Mouse (Mus musculus) forebrain, embryonic 11.5 days (tissue): ENCODE measurements around the gene Pnmal2. TPM values are rescaled to one million over a fixed set of nuclear protein-coding genes. Genes with fewer than 3 reads are reported as not detected.

Source experiments
- ATAC-seq: fragments of 200-750 bp; cut with Nextera tagmentation; replicated peaks from 2 replicates; pipeline ENCODE4 v1.8.0; 2017; ENCODE audit warnings: moderate TSS enrichment; ENCODE audit not compliant: low FRiP score
- DNase-seq: peaks from one replicate; pipeline ENCODE4 v3.0.0-alpha.2; 2017; ENCODE audit warnings: low spot score
- H3K27ac ChIP-seq: fragments of 300-500 bp; sonication (generic); 2 replicates; pipeline ENCODE4 v1.5.1; 2014; ENCODE audit warnings: low read depth, low read length
- H3K27me3 ChIP-seq: fragments of 300-500 bp; sonication (generic); 2 replicates; pipeline ENCODE4 v1.6.1; 2014; ENCODE audit warnings: mild to moderate bottlenecking, low read length, mixed read lengths; ENCODE audit not compliant: control insufficient read depth, insufficient read depth
- H3K36me3 ChIP-seq: fragments of 300-500 bp; sonication (generic); 2 replicates; pipeline ENCODE4 v1.6.1; 2014; ENCODE audit warnings: mild to moderate bottlenecking, low read length, moderate library complexity, mixed read lengths; ENCODE audit not compliant: control insufficient read depth, insufficient read depth
- H3K4me1 ChIP-seq: fragments of 300-500 bp; sonication (generic); replicated peaks from 2 replicates; pipeline ENCODE4 v1.6.1; 2014; ENCODE audit warnings: low read length, mixed read lengths; ENCODE audit not compliant: control insufficient read depth, insufficient read depth
- H3K4me2 ChIP-seq: fragments of 300-500 bp; sonication (generic); 2 replicates; pipeline ENCODE4 v1.6.1; 2014; ENCODE audit warnings: low read depth, mild to moderate bottlenecking, low read length, moderate library complexity, mixed read lengths; ENCODE audit not compliant: severe bottlenecking
- H3K4me3 ChIP-seq: fragments of 300-500 bp; sonication (generic); 2 replicates; pipeline ENCODE4 v1.5.1; 2014; ENCODE audit warnings: low read depth, low read length
- H3K9ac ChIP-seq: fragments of 300-500 bp; sonication (generic); 2 replicates; pipeline ENCODE4 v1.6.1; 2014; ENCODE audit warnings: low read length
- H3K9me3 ChIP-seq: fragments of 300-500 bp; sonication (generic); 2 replicates; pipeline ENCODE4 v1.6.1; 2016; ENCODE audit warnings: low read length, mixed read lengths; ENCODE audit not compliant: control insufficient read depth
- WGBS: fragments of 180-500 bp; shearing (Covaris S2); extraction: QIAGEN DNeasy Blood & Tissue Kit; methylation state at CpG from one replicate; pipeline ENCODE4 v1.1.7; 2014; 5-methylcytosine and 5-hydroxymethylcytosine counted together
- polyA plus RNA-seq: library from polyadenylated mRNA; unstranded; fragments of >200 nt; fragmentation: Nextera tagmentation; extraction: Ambion mirVana; gene quantifications from 2 replicates; pipeline ENCODE4 v1.2.1, GENCODE M21; 2014

Pnmal2 gene
- polyA plus RNA-seq, 1 experiment from 2014 or later, result 12.3 TPM

GRCm38 (mm10) chr7:16976298-16976697, 31.8 kb downstream of the Pnmal2 start:
- H3K4me2 ChIP-seq, result no peak overlapping the region
- no peaks in the 10 kb centered on the region for H3K36me3 ChIP-seq
- no peaks in the 10 kb centered on the region for H3K27me3 ChIP-seq
- DNase-seq, result no peak
- no peaks in the 10 kb centered on the region for H3K9me3 ChIP-seq
- no peak for ATAC-seq
- no peak overlapping the region for H3K9ac ChIP-seq
- 62% methylated on average over 8 of the region's 8 CpGs for WGBS
- no peak overlapping the region for H3K27ac ChIP-seq
- peaks cover 2% of the 10 kb centered on the region; the same call in 1 of the 2 replicates for H3K4me1 ChIP-seq
- H3K4me3 ChIP-seq, result no peak overlapping the region

DNA sequence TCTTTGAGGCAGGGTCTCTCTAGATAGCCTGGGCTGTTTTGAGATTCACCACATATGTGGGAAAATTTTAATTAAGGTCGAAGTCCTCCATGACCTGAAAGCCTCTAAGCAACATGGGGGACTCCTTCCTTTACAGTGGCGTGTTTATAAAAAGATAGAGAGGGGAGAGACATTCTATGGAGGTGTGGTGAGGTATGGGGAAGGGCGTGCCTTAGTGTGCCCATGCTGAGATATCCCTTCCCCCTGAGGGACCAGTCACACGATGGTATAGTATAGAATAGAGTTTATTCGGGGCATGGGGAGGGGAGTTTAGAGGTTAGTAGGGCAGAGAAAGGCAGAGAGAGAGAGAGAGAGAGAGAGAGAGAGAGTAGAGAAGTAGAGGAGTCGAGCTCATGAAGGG, 33.7 kb downstream of the Pnmal2 start:
- DNase-seq, result no peak
- no peak overlapping the region for H3K4me2 ChIP-seq

GRCm38 (mm10) chr7:16978593-16978992, 34.1 kb downstream of the Pnmal2 start:
- Histone ChIP-seq H3K9me3 (no peaks in the 10 kb centered on the region), H3K36me3 (no peaks in the 10 kb centered on the region), H3K4me3 (no peak overlapping the region), H3K27me3 (no peaks in the 10 kb centered on the region), H3K4me1 (peaks cover 11% of the 10 kb centered on the region; the same call in 1 of the 2 replicates), H3K27ac (no peak overlapping the region), H3K9ac (no peak overlapping the region), H3K4me2 (no peak overlapping the region)
- ATAC-seq (no peak), DNase-seq (no peak)
- WGBS, result 93% methylated on average over 3 of the region's 3 CpGs

More for the DNA sequence above, 33.7 kb downstream of the Pnmal2 start:
- Histone ChIP-seq H3K4me1 (peaks cover 7% of the 10 kb centered on the region; the same call in 1 of the 2 replicates), H3K9me3 (no peaks in the 10 kb centered on the region), H3K36me3 (no peaks in the 10 kb centered on the region), H3K9ac (no peak overlapping the region), H3K27me3 (no peaks in the 10 kb centered on the region), H3K4me3 (no peak overlapping the region), H3K27ac (no peak overlapping the region)
- no peak for ATAC-seq
- WGBS, result 74% methylated on average over 6 of the region's 6 CpGs

DNA sequence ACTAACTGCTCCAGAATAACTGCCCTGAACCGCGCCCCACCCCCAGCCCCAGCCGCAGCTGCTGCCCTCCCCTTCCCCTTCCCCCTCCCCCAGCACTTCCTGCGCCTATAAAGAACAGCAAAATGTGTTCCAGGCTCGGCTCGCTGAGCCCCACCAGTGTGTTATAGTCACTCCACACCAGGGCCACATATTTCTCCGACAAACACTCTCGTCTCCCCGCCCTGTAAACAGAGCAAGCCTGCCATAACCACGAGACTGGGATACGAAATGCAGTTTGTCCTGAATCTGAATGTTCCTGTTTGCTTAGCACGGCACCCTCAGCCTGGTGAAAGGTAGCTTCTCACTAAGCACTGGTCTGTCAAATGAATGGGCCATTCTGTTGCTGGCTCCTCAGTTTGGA, 35.9 kb downstream of the Pnmal2 start:
- H3K36me3 ChIP-seq, result no peaks in the 10 kb centered on the region
- peak; percentile 68 for DNase-seq
- H3K4me3 ChIP-seq, result no peak overlapping the region
- H3K27me3 ChIP-seq, result no peaks in the 10 kb centered on the region
- 0 out of 2 replicates have a peak overlapping the region, but pooled peaks have one; percentile 50 for H3K27ac ChIP-seq
- H3K4me2 ChIP-seq, result peak overlapping the region; percentile 22; the same call in 1 of the 2 replicates
- H3K9ac ChIP-seq, result peak overlapping the region; percentile 45
- WGBS, result 10% methylated on average over 12 of the region's 12 CpGs
- peaks cover 14% of the 10 kb centered on the region; the same call in 1 of the 2 replicates for H3K4me1 ChIP-seq
- no peaks in the 10 kb centered on the region for H3K9me3 ChIP-seq
- ATAC-seq, result peak; percentile 40

- Histone ChIP-seq H3K9me3 (no peaks in the 10 kb centered on the region), H3K36me3 (no peaks in the 10 kb centered on the region), H3K4me3 (peak within 1 kb of the TSS; percentile 36), H3K27ac (peak within 1 kb of the TSS; percentile 57; the same call in 1 of the 2 replicates), H3K27me3 (no peaks in the 10 kb centered on the region), H3K4me1 (peaks cover 17% of the 10 kb centered on the region; the same call in 1 of the 2 replicates), H3K4me2 (peak within 1 kb of the TSS; percentile 75), H3K9ac (peak within 1 kb of the TSS; percentile 53)
- 17% methylated on average over 26 of the region's 26 CpGs for WGBS
- DNase-seq (peak; percentile 92), ATAC-seq (peak; percentile 86)
These were observed 38.5 kb downstream of the Pnmal2 start, which contains the start of gene Gm42372 for GRCm38 (mm10) chr7:16982859-16983568. Gene Gm42372, plus strand, starts transcription at chr7:16983086.

DNA sequence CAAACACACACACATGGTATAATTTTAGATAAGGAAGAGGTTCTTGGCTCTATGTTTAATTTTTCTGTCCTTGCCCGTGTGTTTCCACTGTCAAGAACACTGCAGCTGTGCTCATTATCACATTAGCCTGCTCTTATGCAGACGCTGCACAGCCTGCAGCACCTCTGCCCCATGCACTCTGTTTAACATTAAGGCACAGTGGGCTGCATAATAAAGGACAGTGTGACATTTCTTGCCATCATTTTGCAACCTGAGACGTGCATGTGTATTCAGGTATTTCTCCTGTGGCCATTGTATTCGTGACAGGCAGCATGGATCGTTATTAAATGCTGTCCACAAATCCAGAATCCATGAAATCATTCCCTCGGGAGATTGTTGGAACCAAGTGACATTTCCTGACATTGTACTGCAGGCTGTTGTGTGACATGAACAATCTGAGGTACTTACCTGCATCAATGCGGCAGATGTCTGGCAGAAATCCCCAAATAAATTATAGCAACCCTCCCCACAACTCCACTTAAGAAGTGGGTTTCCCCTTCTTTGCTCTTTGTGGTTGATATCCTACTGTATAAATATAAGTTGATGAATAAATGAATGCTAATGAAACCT, 43.2 kb downstream of the Pnmal2 start:
- no peaks in the 10 kb centered on the region for H3K27me3 ChIP-seq
- H3K9ac ChIP-seq, result no peak overlapping the region
- H3K36me3 ChIP-seq, result no peaks in the 10 kb centered on the region
- no peak for ATAC-seq
- peak overlapping the region; percentile 70 for H3K27ac ChIP-seq
- no peak overlapping the region for H3K4me3 ChIP-seq
- H3K4me1 ChIP-seq, result peaks cover 25% of the 10 kb centered on the region
- WGBS, result 68% methylated on average over 7 of the region's 7 CpGs
- H3K9me3 ChIP-seq, result no peaks in the 10 kb centered on the region
- no peak overlapping the region for H3K4me2 ChIP-seq
- DNase-seq, result no peak

GRCm38 (mm10) chr7:16988405-16988804, 43.9 kb downstream of the Pnmal2 start:
- Histone ChIP-seq H3K36me3 (no peaks in the 10 kb centered on the region), H3K4me1 (peaks cover 18% of the 10 kb centered on the region), H3K27ac (peak overlapping the region; percentile 5; the same call in 1 of the 2 replicates), H3K4me3 (no peak overlapping the region), H3K9me3 (no peaks in the 10 kb centered on the region), H3K27me3 (no peaks in the 10 kb centered on the region), H3K9ac (no peak overlapping the region), H3K4me2 (no peak overlapping the region)
- DNase-seq (no peak), ATAC-seq (no peak)
- 57% methylated on average over 3 of the region's 3 CpGs for WGBS

- DNase-seq (no peak), ATAC-seq (no peak)
- no peak overlapping the region for H3K4me3 ChIP-seq
- H3K36me3 ChIP-seq, result no peaks in the 10 kb centered on the region
- no peaks in the 10 kb centered on the region for H3K9me3 ChIP-seq
- 38% methylated on average over 15 of the region's 15 CpGs for WGBS
- H3K27me3 ChIP-seq, result no peaks in the 10 kb centered on the region
- peak overlapping the region; percentile 28 for H3K27ac ChIP-seq
- peaks cover 17% of the 10 kb centered on the region for H3K4me1 ChIP-seq
- H3K9ac ChIP-seq, result no peak overlapping the region
- H3K4me2 ChIP-seq, result no peak overlapping the region
These were observed 45.7 kb downstream of the Pnmal2 start for GRCm38 (mm10) chr7:16990006-16990744.
